7 mouse cellular contexts compared by ENCODE assay signal in the genomic region with DNA sequence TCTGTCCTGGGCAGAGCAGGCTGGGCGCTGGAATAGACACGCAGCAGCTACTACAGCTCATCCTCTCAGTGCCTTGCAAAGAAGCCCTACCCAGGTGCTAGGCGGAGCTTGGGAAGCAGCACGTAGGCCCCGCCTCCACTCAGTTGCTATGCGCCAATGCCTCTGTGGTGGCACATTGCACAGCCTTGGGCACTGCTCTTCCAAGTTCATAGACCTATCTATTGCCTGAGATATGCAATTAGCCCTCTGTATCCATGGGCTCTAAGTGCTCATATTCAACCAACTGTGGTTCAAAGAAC.
DNase-seq lines count a peak whose midpoint lies in the region; ATAC-seq lines count a peak whose summit lies in the region.

No protein-coding gene starts in this region.

- H3K4me2 ChIP-seq in midbrain, embryonic 13.5 days (replicated peaks): no peak overlapping the region
- H3K4me2 ChIP-seq in forebrain, embryonic 12.5 days: 0 out of 2 replicates have a peak overlapping the region, but pooled peaks have one; percentile 17
- peak overlapping the region; percentile 14 for H3K4me2 ChIP-seq in lung, embryonic 15.5 days

- H3K27ac ChIP-seq in midbrain, embryonic 13.5 days: no peak overlapping the region
- no peak overlapping the region for H3K27ac ChIP-seq in midbrain, embryonic 10.5 days (replicated peaks)
- no peak overlapping the region for H3K27ac ChIP-seq in forebrain, embryonic 12.5 days
- H3K27ac ChIP-seq in lung, embryonic 15.5 days: peak overlapping the region; percentile 80

- H3K4me1 ChIP-seq in midbrain, embryonic 13.5 days (replicated peaks): peaks cover 26% of the 10 kb centered on the region
- H3K4me1 ChIP-seq in midbrain, embryonic 10.5 days: peaks cover 34% of the 10 kb centered on the region
- peaks cover 29% of the 10 kb centered on the region for H3K4me1 ChIP-seq in forebrain, embryonic 12.5 days
- peaks cover 38% of the 10 kb centered on the region for H3K4me1 ChIP-seq in lung, embryonic 15.5 days

- no peak overlapping the region for H3K9ac ChIP-seq in midbrain, embryonic 13.5 days (replicated peaks)
- H3K9ac ChIP-seq in forebrain, embryonic 12.5 days: no peak overlapping the region
- no peak overlapping the region for H3K9ac ChIP-seq in lung, embryonic 15.5 days

- 21% methylated on average over 6 of the region's 6 CpGs for WGBS in midbrain, embryonic 13.5 days
- 18% methylated on average over 6 of the region's 6 CpGs for WGBS in midbrain, embryonic 10.5 days
- 26% methylated on average over 6 of the region's 6 CpGs for WGBS in forebrain, embryonic 12.5 days
- 44% methylated on average over 6 of the region's 6 CpGs for WGBS in lung, embryonic 15.5 days

- H3K4me3 ChIP-seq in midbrain, embryonic 13.5 days (replicated peaks): no peak overlapping the region
- no peak overlapping the region for H3K4me3 ChIP-seq in midbrain, embryonic 10.5 days
- no peak overlapping the region for H3K4me3 ChIP-seq in forebrain, embryonic 12.5 days (replicated peaks)
- H3K4me3 ChIP-seq in lung, embryonic 15.5 days: no peak overlapping the region

- no peaks in the 10 kb centered on the region for H3K9me3 ChIP-seq in midbrain, embryonic 13.5 days
- H3K9me3 ChIP-seq in midbrain, embryonic 10.5 days (replicated peaks): peaks cover 4% of the 10 kb centered on the region; the same call in 1 of the 2 replicates
- H3K9me3 ChIP-seq in forebrain, embryonic 12.5 days: no peaks in the 10 kb centered on the region
- no peaks in the 10 kb centered on the region for H3K9me3 ChIP-seq in lung, embryonic 15.5 days

- ATAC-seq in midbrain, embryonic 13.5 days: peak; percentile 5; the same call in 1 of the 2 replicates
- no peak for ATAC-seq in forebrain, embryonic 12.5 days (ENCODE audit: low FRiP score)
- ATAC-seq in lung, embryonic 15.5 days (ENCODE audit: borderline replicate concordance, extremely low read depth, low FRiP score, low TSS enrichment): no peak

- DNase-seq in midbrain, embryonic 10.5 days (ENCODE audit: low spot score): no peak
- peak; percentile 83 for DNase-seq in adrenal gland, postnatal 14 days
- DNase-seq in gastrocnemius, postnatal 4 days (ENCODE audit: low spot score in 2 of 2): no peak
- DNase-seq in frontal cortex, postnatal 14 days (ENCODE audit: low spot score in 2 of 2): no peak

- H3K27me3 ChIP-seq in midbrain, embryonic 13.5 days: peaks cover 7% of the 10 kb centered on the region; the same call in 1 of the 2 replicates
- H3K27me3 ChIP-seq in midbrain, embryonic 10.5 days (ENCODE audit: low read depth, poor library complexity, severe bottlenecking): peaks cover 33% of the 10 kb centered on the region
- H3K27me3 ChIP-seq in forebrain, embryonic 12.5 days: peaks cover 7% of the 10 kb centered on the region; the same call in 1 of the 2 replicates
- H3K27me3 ChIP-seq in lung, embryonic 15.5 days: no peaks in the 10 kb centered on the region

- no peaks in the 10 kb centered on the region for H3K36me3 ChIP-seq in midbrain, embryonic 13.5 days
- no peaks in the 10 kb centered on the region for H3K36me3 ChIP-seq in midbrain, embryonic 10.5 days
- no peaks in the 10 kb centered on the region for H3K36me3 ChIP-seq in forebrain, embryonic 12.5 days (replicated peaks)
- no peaks in the 10 kb centered on the region for H3K36me3 ChIP-seq in lung, embryonic 15.5 days
